Mouse (Mus musculus) hindbrain, embryonic 15.5 days (tissue): Measurements from ENCODE around the gene Btnl2. TPM values are rescaled to one million over a fixed set of nuclear protein-coding genes. Genes with fewer than 3 reads are reported as not detected.

Experiments used
- ATAC-seq: fragments of 200-750 bp; cut with Nextera tagmentation; 2 replicates; pipeline ENCODE4 v1.8.0; 2017; ENCODE audit warnings: low read depth, moderate number of reproducible peaks, moderate TSS enrichment; ENCODE audit not compliant: low FRiP score
- H3K27ac ChIP-seq: fragments of 300-500 bp; sonication (generic); replicated peaks from 2 replicates; pipeline ENCODE4 v1.5.1; 2015; ENCODE audit warnings: mild to moderate bottlenecking, inconsistent platforms
- H3K27me3 ChIP-seq: fragments of 300-500 bp; sonication (generic); 2 replicates; pipeline ENCODE4 v1.6.1; 2015; ENCODE audit warnings: control low read depth, inconsistent platforms
- H3K36me3 ChIP-seq: fragments of 300-500 bp; sonication (generic); 2 replicates; pipeline ENCODE4 v1.6.1; 2015; ENCODE audit warnings: control low read depth, inconsistent platforms
- H3K4me1 ChIP-seq: fragments of 300-500 bp; sonication (generic); replicated peaks from 2 replicates; pipeline ENCODE4 v1.6.1; 2015; ENCODE audit warnings: control low read depth, inconsistent platforms
- H3K4me2 ChIP-seq: fragments of 300-500 bp; sonication (generic); 2 replicates; pipeline ENCODE4 v1.6.1; 2015; ENCODE audit warnings: moderate library complexity, mild to moderate bottlenecking, inconsistent platforms
- H3K4me3 ChIP-seq: fragments of 300-500 bp; sonication (generic); 2 replicates; pipeline ENCODE4 v1.5.1; 2015; ENCODE audit warnings: mild to moderate bottlenecking, inconsistent platforms
- H3K9ac ChIP-seq: fragments of 300-500 bp; sonication (generic); 2 replicates; pipeline ENCODE4 v1.6.1; 2015; ENCODE audit warnings: inconsistent platforms
- H3K9me3 ChIP-seq: fragments of 300-500 bp; sonication (generic); 2 replicates; pipeline ENCODE4 v1.6.1; 2016; ENCODE audit warnings: control low read depth, inconsistent platforms
- WGBS: fragments of 180-500 bp; shearing (Covaris S2); methylation state at CpG from one replicate; pipeline ENCODE4 v1.1.7; 2015; 5-methylcytosine and 5-hydroxymethylcytosine counted together
- polyA plus RNA-seq: library from polyadenylated mRNA; unstranded; fragments of >200 nt; fragmentation: Nextera tagmentation; extraction: Ambion mirVana; gene quantifications from 2 replicates; pipeline ENCODE4 v1.2.1, GENCODE M21; 2015

Btnl2 gene
- polyA plus RNA-seq, 1 experiment from 2014 or later, result 0.05 TPM

DNA sequence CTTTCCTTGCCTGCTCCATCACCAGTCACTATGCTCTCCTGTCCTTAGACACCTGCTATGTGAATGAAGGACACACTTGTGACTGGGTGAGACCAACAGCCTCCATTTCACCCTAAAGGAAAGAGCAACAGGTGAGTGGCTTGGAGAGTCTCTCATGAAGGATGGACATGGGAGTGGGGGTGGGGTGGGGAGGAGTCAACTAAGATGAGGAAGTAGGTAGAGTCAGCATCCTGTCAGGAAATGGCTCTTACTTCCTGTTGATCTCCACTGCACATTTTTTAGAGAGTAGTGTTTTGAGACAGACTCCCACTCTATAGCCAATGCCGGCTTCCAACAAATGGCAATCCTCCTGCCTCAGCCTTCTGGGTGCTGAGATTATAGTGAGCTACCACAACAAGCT lies 318 bp downstream of the Btnl2 start:
- no peak overlapping the region for H3K4me3 ChIP-seq
- no peak overlapping the region for H3K9ac ChIP-seq
- ATAC-seq, result no peak
- no peaks in the 10 kb centered on the region for H3K4me1 ChIP-seq
- H3K36me3 ChIP-seq, result no peaks in the 10 kb centered on the region
- no peaks in the 10 kb centered on the region for H3K9me3 ChIP-seq
- 94% methylated on average over 1 of the region's 1 CpGs for WGBS
- no peak overlapping the region for H3K4me2 ChIP-seq
- H3K27me3 ChIP-seq, result no peaks in the 10 kb centered on the region
- no peak overlapping the region for H3K27ac ChIP-seq

DNA sequence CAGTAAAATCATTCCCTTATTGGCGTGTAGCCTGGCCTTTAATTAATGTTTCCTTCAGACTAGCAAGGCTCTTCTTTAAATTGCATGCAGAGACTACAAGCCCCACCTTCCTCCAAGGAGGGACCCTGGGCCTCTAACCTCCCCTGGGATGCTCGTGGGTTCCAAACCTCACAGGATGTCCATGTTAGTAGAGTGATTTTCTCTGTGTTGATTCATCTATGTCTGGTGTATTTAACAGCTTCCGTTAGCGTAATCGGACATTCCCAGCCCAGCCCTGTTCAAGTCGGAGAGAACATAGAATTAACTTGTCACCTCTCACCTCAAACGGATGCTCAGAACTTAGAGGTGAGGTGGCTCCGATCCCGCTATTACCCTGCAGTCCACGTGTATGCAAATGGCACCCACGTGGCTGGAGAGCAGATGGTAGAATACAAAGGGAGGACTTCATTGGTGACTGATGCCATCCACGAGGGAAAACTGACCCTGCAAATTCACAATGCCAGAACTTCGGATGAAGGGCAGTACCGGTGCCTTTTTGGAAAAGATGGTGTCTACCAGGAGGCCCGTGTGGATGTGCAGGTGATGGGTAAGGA lies 8.4 kb downstream of the Btnl2 start:
- Histone ChIP-seq H3K27me3 (no peaks in the 10 kb centered on the region), H3K4me3 (no peak overlapping the region), H3K9ac (no peak overlapping the region), H3K27ac (no peak overlapping the region), H3K9me3 (no peaks in the 10 kb centered on the region), H3K4me2 (no peak overlapping the region), H3K4me1 (no peaks in the 10 kb centered on the region), H3K36me3 (no peaks in the 10 kb centered on the region)
- WGBS, result 85% methylated on average over 15 of the region's 15 CpGs
- no peak for ATAC-seq

DNA sequence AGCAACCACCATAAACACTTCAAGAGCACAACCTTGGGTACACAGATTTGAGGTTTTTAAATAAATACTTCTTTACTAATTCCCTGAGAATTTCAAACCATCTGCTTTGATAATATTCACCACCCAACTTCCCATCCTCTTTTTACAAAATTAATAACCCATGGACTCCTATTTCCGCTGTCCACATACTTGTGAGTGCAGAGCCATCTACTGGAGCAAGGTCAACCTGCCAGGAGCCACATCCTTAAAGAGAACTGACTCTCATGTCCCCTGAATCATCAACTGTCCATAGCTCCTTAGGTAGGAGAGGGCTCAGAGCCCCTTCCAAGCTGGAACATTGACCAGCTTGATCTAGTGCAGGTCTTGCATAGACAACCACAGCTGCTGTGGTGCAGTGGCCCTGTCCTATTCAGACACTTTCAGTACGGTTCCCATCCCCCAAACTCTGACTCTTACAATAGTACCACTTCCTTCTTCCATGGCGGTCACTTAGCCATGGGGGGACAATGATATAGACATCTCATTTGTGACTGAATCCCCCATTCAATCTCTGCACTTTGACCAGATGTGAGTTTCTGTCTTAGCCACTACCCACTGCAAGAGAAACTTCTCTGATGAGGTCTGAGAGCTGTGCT lies 9.2 kb downstream of the Btnl2 start:
- Histone ChIP-seq H3K4me2 (no peak overlapping the region), H3K9me3 (no peaks in the 10 kb centered on the region), H3K27ac (no peak overlapping the region), H3K4me3 (no peak overlapping the region), H3K36me3 (no peaks in the 10 kb centered on the region), H3K27me3 (no peaks in the 10 kb centered on the region), H3K9ac (no peak overlapping the region), H3K4me1 (no peaks in the 10 kb centered on the region)
- WGBS, result 82% methylated on average over 3 of the region's 3 CpGs
- no peak for ATAC-seq

DNA sequence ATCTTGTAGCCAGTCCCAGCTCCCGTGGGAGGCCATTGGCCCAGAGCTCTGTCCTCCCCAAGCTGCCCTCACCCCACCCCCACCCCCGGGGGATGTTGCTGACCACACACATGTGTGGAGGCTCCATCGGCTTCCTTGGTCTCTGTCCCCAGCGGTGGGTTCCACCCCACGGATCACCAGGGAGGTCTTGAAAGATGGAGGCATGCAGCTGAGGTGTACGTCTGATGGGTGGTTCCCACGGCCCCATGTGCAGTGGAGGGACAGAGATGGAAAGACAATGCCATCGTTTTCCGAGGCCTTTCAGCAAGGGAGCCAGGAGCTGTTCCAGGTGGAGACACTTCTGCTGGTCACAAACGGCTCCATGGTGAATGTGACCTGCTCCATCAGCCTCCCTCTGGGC lies 10.4 kb downstream of the Btnl2 start:
- Histone ChIP-seq H3K9ac (no peak overlapping the region), H3K4me2 (no peak overlapping the region), H3K27me3 (no peaks in the 10 kb centered on the region), H3K36me3 (no peaks in the 10 kb centered on the region), H3K27ac (no peak overlapping the region), H3K4me3 (no peak overlapping the region), H3K4me1 (no peaks in the 10 kb centered on the region), H3K9me3 (no peaks in the 10 kb centered on the region)
- WGBS, result 79% methylated on average over 10 of the region's 10 CpGs
- ATAC-seq, result no peak

DNA sequence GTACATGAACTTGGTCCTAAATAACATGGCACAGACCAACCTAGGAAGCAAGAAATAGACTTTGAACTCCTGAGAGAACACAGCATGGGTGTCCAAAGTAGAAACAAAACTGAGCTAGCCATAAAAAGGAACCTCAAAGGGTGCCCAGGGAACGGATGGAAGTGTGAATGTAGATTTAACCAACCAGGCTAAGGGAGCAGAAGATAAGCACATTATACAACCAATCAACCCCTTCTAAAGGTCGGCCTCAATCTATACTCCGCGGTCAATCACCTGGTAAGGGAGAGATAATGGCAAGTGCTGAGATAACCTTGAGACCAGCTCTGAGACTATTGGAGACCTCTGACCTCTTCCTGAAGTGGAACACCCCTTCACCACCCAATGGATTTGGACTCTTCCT lies 15.9 kb downstream of the Btnl2 start:
- Histone ChIP-seq H3K9me3 (no peaks in the 10 kb centered on the region), H3K36me3 (no peaks in the 10 kb centered on the region), H3K9ac (no peak overlapping the region), H3K4me1 (no peaks in the 10 kb centered on the region), H3K27ac (no peak overlapping the region), H3K4me3 (no peak overlapping the region), H3K27me3 (no peaks in the 10 kb centered on the region), H3K4me2 (no peak overlapping the region)
- 82% methylated on average over 4 of the region's 4 CpGs for WGBS
- no peak for ATAC-seq

DNA sequence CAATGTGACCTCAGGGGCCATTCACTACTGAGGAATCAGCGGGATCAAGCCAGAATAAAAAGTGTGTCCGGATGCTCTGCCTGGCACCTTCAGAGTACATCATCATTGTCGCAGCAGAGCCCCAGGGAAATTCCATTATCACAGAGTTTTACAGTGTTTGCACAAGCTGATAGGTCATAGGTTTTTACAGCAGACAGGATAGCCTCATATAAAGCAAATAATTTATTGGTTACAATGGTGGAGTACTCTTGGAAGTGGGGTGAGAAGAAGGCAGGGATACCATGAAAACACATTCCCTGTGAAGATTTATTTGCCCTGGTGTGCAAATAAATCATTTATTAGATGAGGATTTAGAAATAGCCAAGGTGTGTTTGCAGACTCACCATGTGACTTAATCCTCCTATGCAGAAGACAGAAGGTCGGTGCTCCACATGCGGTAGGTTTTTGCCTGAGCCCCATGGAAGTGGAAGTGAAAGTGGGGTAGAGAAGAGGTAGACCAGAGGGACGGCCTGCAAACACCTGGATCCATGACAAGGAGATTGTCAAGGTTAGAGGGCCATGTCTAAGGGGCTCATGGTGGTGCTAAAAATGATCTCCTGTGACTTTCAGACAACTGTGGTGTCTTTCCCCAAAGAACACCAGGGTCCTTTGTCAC lies 18.6 kb downstream of the Btnl2 start:
- no peak for ATAC-seq
- WGBS, result 86% methylated on average over 6 of the region's 6 CpGs
- no peaks in the 10 kb centered on the region for H3K27me3 ChIP-seq

DNA sequence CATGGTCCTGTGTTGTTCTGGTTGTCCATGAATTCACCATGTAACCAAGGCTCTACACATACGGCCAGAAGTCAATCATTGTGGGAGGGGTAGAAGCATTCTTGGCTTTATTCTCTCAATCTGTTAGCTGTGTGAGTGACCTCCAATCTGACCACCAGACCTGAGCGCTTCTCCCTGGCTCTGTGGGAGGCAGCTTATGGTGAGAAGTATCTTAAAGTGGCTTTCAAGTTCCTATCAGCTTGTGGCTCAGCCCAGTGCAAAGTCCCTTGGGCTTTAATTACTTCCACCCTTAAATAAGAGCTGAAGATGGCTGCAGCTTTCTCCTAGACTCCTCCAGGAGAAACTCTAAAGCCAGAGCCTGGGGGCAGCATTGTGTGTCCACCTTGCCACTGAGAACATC lies 22.2 kb downstream of the Btnl2 start, which contains the start of gene Btnl1:
TSS of gene Btnl1 (plus strand) at position 286 of the 400 bp plus-strand sequence.
- H3K27me3 ChIP-seq, result no peaks in the 10 kb centered on the region
- H3K9ac ChIP-seq, result no peak within 1 kb of the TSS
- no peak within 1 kb of the TSS for H3K27ac ChIP-seq
- no peaks in the 10 kb centered on the region for H3K9me3 ChIP-seq
- no peaks in the 10 kb centered on the region for H3K4me1 ChIP-seq
- no peak within 1 kb of the TSS for H3K4me2 ChIP-seq
- ATAC-seq, result no peak
- no peaks in the 10 kb centered on the region for H3K36me3 ChIP-seq
- H3K4me3 ChIP-seq, result no peak within 1 kb of the TSS
- WGBS, result 79% methylated on average over 2 of the region's 2 CpGs

More for the DNA sequence above, 18.6 kb downstream of the Btnl2 start:
- no peak overlapping the region for H3K4me3 ChIP-seq
- no peak overlapping the region for H3K27ac ChIP-seq
- H3K4me1 ChIP-seq, result no peaks in the 10 kb centered on the region
- H3K36me3 ChIP-seq, result no peaks in the 10 kb centered on the region
- no peak overlapping the region for H3K9ac ChIP-seq
- H3K9me3 ChIP-seq, result no peaks in the 10 kb centered on the region
- no peak overlapping the region for H3K4me2 ChIP-seq

DNA sequence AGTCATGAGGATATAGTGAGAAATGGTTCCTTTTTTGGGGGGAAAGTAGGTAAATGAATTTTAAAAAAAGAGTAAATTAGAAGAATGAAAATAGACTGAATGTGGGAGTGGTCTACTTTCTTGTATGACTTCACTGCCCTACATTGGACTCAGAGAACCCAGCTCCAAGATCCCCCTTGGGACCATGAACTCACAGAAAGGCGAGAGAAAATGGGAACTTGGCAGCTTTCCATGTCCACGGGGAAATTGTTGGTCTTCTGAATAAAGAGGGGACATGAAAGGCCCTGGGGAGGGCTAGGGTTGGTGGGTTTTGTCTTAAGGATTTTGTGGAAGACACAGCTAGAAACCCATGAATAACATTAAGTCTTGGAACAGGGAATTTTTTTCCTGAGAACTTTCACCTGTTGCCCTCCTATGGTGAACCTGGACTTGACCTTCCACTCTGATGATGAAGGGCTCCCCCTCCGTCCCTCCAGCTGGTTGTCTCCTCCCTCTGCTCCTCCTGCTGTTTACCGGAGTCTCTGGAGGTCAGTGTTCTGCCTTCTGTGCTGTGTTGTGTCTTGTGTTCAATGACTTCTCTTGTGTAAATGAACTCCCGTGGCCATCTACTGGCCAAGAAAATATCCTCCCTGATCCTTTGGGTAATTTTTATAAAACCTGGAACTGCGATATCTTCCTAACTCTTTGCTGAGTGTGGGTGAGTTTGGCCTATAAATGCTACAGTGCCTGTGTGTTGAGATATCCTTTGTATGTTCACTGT lies 23.0 kb downstream of the Btnl2 start:
- Histone ChIP-seq H3K4me3 (no peak overlapping the region), H3K4me2 (no peak overlapping the region), H3K27ac (no peak overlapping the region), H3K9ac (no peak overlapping the region), H3K36me3 (no peaks in the 10 kb centered on the region), H3K9me3 (no peaks in the 10 kb centered on the region), H3K27me3 (no peaks in the 10 kb centered on the region), H3K4me1 (no peaks in the 10 kb centered on the region)
- WGBS, result 65% methylated on average over 6 of the region's 6 CpGs
- ATAC-seq, result no peak

DNA sequence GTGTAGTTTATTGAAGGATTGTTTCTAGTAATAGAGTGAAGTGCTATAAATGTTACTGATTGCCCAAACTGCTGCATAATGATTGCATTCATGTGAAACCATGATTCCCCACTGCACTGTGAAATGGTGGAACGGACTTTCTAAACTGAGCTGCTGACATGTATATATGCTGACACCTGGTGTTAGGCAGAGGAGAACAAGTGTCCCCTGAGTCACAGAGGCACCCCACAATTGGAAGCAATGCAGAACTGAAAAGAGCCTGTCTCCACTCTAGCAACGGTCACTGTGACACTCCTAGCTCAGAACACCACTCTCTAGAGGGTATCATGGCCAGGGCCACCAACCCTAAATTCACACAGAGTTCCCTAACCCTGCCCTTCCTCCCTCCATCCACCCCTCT lies 24.1 kb downstream of the Btnl2 start:
- no peaks in the 10 kb centered on the region for H3K9me3 ChIP-seq
- H3K4me1 ChIP-seq, result no peaks in the 10 kb centered on the region
- H3K4me2 ChIP-seq, result no peak overlapping the region
- no peaks in the 10 kb centered on the region for H3K27me3 ChIP-seq
- H3K4me3 ChIP-seq, result no peak overlapping the region
- no peak overlapping the region for H3K9ac ChIP-seq
- H3K27ac ChIP-seq, result no peak overlapping the region
- 76% methylated on average over 2 of the region's 2 CpGs for WGBS
- no peak for ATAC-seq
- no peaks in the 10 kb centered on the region for H3K36me3 ChIP-seq

DNA sequence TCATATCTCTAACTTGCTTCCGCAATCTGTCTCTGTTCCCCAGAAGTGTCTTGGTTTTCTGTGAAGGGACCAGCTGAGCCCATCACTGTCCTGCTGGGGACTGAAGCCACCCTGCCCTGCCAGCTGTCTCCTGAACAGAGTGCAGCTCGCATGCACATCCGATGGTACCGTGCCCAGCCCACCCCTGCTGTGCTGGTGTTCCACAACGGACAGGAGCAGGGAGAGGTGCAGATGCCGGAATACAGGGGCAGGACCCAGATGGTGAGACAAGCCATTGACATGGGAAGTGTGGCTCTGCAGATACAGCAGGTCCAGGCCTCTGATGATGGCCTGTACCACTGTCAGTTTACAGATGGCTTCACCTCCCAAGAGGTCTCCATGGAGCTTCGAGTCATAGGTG lies 24.8 kb downstream of the Btnl2 start:
- no peak for ATAC-seq
- Histone ChIP-seq H3K27ac (no peak overlapping the region), H3K9me3 (no peaks in the 10 kb centered on the region), H3K9ac (no peak overlapping the region), H3K36me3 (no peaks in the 10 kb centered on the region), H3K4me3 (no peak overlapping the region), H3K4me1 (no peaks in the 10 kb centered on the region), H3K4me2 (no peak overlapping the region), H3K27me3 (no peaks in the 10 kb centered on the region)
- 70% methylated on average over 7 of the region's 7 CpGs for WGBS

DNA sequence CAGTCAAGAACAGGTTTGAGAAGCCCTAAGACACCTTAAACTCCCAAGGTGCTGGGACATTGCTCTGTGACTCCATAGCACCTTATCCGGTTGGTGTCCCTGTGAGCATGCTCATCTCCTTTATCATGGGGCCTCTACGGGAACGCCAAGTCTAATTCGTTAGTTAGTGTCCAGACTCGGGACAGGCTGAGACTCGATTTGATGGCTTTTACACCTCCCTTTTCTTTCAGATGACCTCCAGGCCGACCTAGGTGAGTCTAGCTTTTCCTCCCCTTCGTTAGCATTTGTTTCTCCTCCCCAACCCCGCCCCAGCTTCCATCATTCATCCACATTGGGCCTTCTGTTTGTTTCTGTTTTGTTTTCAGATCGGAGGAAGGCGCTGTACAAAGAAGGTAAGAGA lies 27.3 kb downstream of the Btnl2 start:
- Histone ChIP-seq H3K36me3 (no peaks in the 10 kb centered on the region), H3K9me3 (no peaks in the 10 kb centered on the region), H3K4me3 (no peak overlapping the region), H3K4me1 (no peaks in the 10 kb centered on the region), H3K4me2 (no peak overlapping the region), H3K27ac (no peak overlapping the region), H3K27me3 (no peaks in the 10 kb centered on the region), H3K9ac (no peak overlapping the region)
- WGBS, result 72% methylated on average over 11 of the region's 11 CpGs
- no peak for ATAC-seq

DNA sequence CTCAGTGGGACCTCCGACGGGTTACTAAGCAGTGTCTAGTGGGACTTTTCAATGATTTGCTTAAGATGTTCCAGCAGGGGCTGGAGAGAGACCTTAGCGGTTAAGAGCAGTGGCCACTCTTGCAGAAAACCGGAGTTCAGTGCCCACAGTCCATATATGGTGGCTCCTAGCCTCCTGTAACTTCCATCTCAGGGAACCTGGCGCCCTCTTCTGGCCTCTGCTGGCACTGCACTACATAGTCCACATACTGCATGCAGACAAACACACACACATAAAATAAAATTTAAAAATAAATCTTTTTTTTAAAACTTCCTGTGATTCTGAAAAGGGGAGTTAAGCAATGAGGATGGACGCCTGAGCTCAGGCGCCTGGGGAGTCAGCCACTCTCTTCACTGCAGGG lies 28.6 kb downstream of the Btnl2 start:
- no peaks in the 10 kb centered on the region for H3K36me3 ChIP-seq
- no peaks in the 10 kb centered on the region for H3K27me3 ChIP-seq
- no peaks in the 10 kb centered on the region for H3K9me3 ChIP-seq
- no peaks in the 10 kb centered on the region for H3K4me1 ChIP-seq
- H3K4me2 ChIP-seq, result no peak overlapping the region
- WGBS, result 80% methylated on average over 7 of the region's 7 CpGs
- no peak overlapping the region for H3K4me3 ChIP-seq
- H3K27ac ChIP-seq, result no peak overlapping the region
- no peak for ATAC-seq
- no peak overlapping the region for H3K9ac ChIP-seq
